Mouse (Mus musculus): ENCODE data around the gene Rnf212b. TPM values are rescaled to one million over a fixed set of nuclear protein-coding genes. Genes with fewer than 3 reads are reported as not detected.

The Rnf212b gene
- total and polyA plus RNA-seq, 2 experiments from 2014 or later, result 0.15 TPM; not detected in 1

DNA sequence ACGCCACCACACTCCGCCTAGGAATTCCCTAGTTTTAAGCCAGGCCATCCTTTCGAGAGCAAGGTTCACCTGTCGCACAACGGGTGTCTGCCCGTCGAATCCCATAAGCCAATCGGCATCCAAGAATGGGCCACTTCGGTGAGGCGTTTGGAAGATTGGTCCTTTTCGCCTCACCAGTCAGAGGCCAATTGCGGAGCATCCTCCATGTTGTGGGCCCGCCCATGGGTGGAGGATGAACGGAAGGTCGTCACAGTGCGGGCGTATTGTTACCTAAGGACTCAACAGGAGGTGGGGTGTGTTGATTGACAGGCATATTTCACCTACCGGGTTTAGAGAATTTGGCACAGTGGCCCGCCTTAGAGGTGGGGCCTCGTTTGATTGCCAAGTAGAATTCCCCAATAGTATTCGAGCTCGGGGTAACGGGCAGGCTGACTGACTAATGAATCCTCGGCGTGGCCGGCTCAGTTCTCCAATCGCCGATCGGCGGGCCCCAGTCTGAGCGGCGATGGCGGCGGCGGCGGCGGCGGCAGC, 79.8 kb downstream of the Rnf212b start:
- Histone ChIP-seq H3K36me3 (replicated peaks; ENCODE audit: control insufficient read depth, insufficient read depth, low read length) (peaks cover 33% of the 10 kb centered on the region), H3K4me1 (ENCODE audit: control insufficient read depth, insufficient read depth) (peaks cover 14% of the 10 kb centered on the region), H3K9me3 (replicated peaks; ENCODE audit: control insufficient read depth, low read length) (no peaks in the 10 kb centered on the region), H3K27ac (ENCODE audit: low read depth) (peak overlapping the region; percentile 96), H3K4me2 (ENCODE audit: low read depth, low read length) (peak overlapping the region; percentile 59), H3K27me3 (ENCODE audit: control insufficient read depth, insufficient read depth, low read length) (no peaks in the 10 kb centered on the region), H3K4me3 (ENCODE audit: low read depth, low read length) (peak overlapping the region; percentile 99), H3K9ac (replicated peaks; ENCODE audit: low read depth, low read length) (peak overlapping the region; percentile 98)
- WGBS, result under 1% methylated on average over 38 of the region's 38 CpGs
- TF ChIP-seq CTCF (IDR thresholded peaks at IDR 0.05; ENCODE audit: low read depth), result peak; percentile 4; the same call in 1 of the 2 replicates
- peak; percentile 86 for TF ChIP-seq EP300 (IDR thresholded peaks at IDR 0.05; ENCODE audit: low read depth)
- ATAC-seq (ENCODE audit: insufficient read depth, low read depth), result peak; percentile 98
- DNase-seq (ENCODE audit: low spot score), result peak; percentile 100

DNA sequence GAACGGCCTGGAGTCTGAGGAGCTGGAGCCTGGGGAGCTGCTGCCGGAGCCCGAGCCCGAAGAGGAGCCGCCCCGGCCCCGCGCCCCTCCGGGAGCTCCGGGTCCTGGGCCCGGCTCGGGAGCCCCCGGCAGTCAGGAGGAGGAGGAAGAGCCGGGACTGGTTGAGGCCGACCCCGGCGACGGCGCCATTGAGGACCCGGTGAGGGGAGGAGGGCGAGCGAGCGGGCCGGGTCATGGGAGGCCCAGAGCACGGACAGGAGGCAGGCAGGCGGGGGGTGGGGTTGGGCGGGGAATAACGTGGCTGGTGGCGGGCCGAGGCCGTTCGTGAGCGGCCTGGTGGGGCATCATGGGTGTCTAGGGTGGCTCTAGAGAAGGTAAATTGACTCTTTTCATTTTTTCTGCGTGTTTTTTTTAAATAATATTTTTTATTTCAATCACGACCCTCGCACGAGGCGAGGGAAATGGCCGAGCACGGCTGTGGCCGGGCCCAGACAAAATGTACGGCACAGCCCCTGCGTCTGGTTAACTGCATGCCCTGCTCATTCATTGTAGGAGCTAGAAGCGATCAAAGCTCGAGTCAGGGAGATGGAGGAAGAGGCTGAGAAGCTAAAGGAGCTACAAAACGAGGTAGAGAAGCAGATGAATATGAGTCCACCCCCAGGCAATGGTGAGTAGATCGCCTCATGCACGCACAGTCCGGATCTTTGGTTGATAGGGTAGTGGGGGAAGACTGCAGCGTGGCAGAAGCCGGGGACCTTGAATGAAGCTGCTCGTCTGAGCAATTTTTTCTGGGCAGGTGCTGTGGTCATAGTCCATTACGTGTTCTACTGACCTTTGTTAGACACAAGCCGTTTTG, 80.6 kb downstream of the Rnf212b start:
- Histone ChIP-seq H3K4me2 (ENCODE audit: low read depth, low read length) (peak overlapping the region; percentile 83), H3K27ac (ENCODE audit: low read depth) (peak overlapping the region; percentile 96), H3K9me3 (replicated peaks; ENCODE audit: control insufficient read depth, low read length) (no peaks in the 10 kb centered on the region), H3K27me3 (ENCODE audit: control insufficient read depth, insufficient read depth, low read length) (no peaks in the 10 kb centered on the region), H3K4me1 (ENCODE audit: control insufficient read depth, insufficient read depth) (peaks cover 14% of the 10 kb centered on the region), H3K36me3 (replicated peaks; ENCODE audit: control insufficient read depth, insufficient read depth, low read length) (peaks cover 38% of the 10 kb centered on the region), H3K4me3 (ENCODE audit: low read depth, low read length) (peak overlapping the region; percentile 99), H3K9ac (replicated peaks; ENCODE audit: low read depth, low read length) (peak overlapping the region; percentile 98)
- under 1% methylated on average over 54 of the region's 54 CpGs for WGBS
- DNase-seq (ENCODE audit: low spot score) (no peak), ATAC-seq (ENCODE audit: insufficient read depth, low read depth) (peak; percentile 65)
- TF ChIP-seq EP300 (IDR thresholded peaks at IDR 0.05; ENCODE audit: low read depth) (no peak), CTCF (IDR thresholded peaks at IDR 0.05; ENCODE audit: low read depth) (no peak)

GRCm38 (mm10) chr14:54897445-54897844, 83.5 kb downstream of the Rnf212b start:
- TF ChIP-seq EP300 (IDR thresholded peaks at IDR 0.05; ENCODE audit: low read depth) (no peak), CTCF (IDR thresholded peaks at IDR 0.05; ENCODE audit: low read depth) (no peak)
- H3K4me3 ChIP-seq (ENCODE audit: low read depth, low read length), result no peak overlapping the region
- DNase-seq (ENCODE audit: low spot score) (no peak), ATAC-seq (ENCODE audit: insufficient read depth, low read depth) (no peak)
- no peaks in the 10 kb centered on the region for H3K9me3 ChIP-seq (replicated peaks; ENCODE audit: control insufficient read depth, low read length)
- no peaks in the 10 kb centered on the region for H3K27me3 ChIP-seq (ENCODE audit: control insufficient read depth, insufficient read depth, low read length)
- no peak overlapping the region for H3K4me2 ChIP-seq (ENCODE audit: low read depth, low read length)
- H3K4me1 ChIP-seq (ENCODE audit: control insufficient read depth, insufficient read depth), result peaks cover 14% of the 10 kb centered on the region
- peaks cover 38% of the 10 kb centered on the region for H3K36me3 ChIP-seq (replicated peaks; ENCODE audit: control insufficient read depth, insufficient read depth, low read length)
- H3K27ac ChIP-seq (ENCODE audit: low read depth), result no peak overlapping the region
- WGBS, result 30% methylated on average over 2 of the region's 2 CpGs
- peak overlapping the region; percentile 47; the same call in 1 of the 2 replicates for H3K9ac ChIP-seq (replicated peaks; ENCODE audit: low read depth, low read length)

DNA sequence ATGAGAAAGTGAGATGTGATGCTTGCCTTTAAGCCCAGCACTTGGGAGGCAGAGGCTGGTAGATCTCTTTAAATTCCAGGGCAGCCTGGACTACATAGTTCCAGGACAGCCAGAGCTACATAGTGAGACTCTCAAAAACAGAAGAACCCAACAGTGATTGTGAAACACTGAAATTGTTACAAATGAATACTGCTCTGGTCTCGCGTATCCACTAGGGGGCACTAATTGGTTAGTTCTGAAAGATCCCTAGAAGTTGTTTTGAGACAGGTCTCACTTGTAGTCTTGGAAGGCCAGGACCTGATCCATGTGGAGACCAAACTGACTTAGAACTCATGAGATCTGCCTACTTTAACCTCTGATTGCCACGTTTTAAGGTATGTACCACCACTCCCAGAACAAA, 86.4 kb downstream of the Rnf212b start:
- peak; percentile 85 for TF ChIP-seq CTCF (IDR thresholded peaks at IDR 0.05; ENCODE audit: low read depth)
- TF ChIP-seq EP300 (IDR thresholded peaks at IDR 0.05; ENCODE audit: low read depth), result 0 out of 2 replicates have a peak, but pooled peaks have one; percentile 44
- H3K27me3 ChIP-seq (ENCODE audit: control insufficient read depth, insufficient read depth, low read length), result no peaks in the 10 kb centered on the region
- no peaks in the 10 kb centered on the region for H3K9me3 ChIP-seq (replicated peaks; ENCODE audit: control insufficient read depth, low read length)
- H3K4me1 ChIP-seq (ENCODE audit: control insufficient read depth, insufficient read depth), result peaks cover 3% of the 10 kb centered on the region
- H3K27ac ChIP-seq (ENCODE audit: low read depth), result no peak overlapping the region
- peak; percentile 83 for DNase-seq (ENCODE audit: low spot score)
- H3K4me2 ChIP-seq (ENCODE audit: low read depth, low read length), result no peak overlapping the region
- WGBS, result 1% methylated on average over 3 of the region's 3 CpGs
- no peak overlapping the region for H3K9ac ChIP-seq (replicated peaks; ENCODE audit: low read depth, low read length)
- H3K4me3 ChIP-seq (ENCODE audit: low read depth, low read length), result no peak overlapping the region
- ATAC-seq (ENCODE audit: insufficient read depth, low read depth), result peak; percentile 82
- H3K36me3 ChIP-seq (replicated peaks; ENCODE audit: control insufficient read depth, insufficient read depth, low read length), result peaks cover 37% of the 10 kb centered on the region

DNA sequence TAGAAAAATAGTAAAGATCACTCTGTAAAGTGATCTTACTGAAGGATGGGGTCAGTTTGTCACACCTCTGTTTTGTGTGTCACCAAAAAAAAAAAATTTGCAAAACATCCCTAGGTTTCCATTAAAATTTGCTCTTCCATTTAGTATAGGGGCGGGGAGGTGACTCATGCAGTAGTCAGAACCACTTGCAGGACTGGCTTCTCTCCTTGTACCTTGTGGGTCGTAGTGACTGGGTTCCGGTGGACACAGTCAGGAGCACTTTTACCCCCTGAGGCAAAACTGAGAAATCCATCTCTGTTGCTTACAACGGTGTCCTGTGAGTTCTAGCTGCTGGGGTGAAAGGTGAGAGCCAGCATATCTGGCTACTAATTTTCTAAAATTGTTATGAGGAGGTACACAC, 89.7 kb downstream of the Rnf212b start:
- Histone ChIP-seq H3K36me3 (replicated peaks; ENCODE audit: control insufficient read depth, insufficient read depth, low read length) (peaks cover 15% of the 10 kb centered on the region), H3K4me1 (ENCODE audit: control insufficient read depth, insufficient read depth) (no peaks in the 10 kb centered on the region), H3K9me3 (replicated peaks; ENCODE audit: control insufficient read depth, low read length) (no peaks in the 10 kb centered on the region), H3K27me3 (ENCODE audit: control insufficient read depth, insufficient read depth, low read length) (no peaks in the 10 kb centered on the region), H3K4me2 (ENCODE audit: low read depth, low read length) (no peak overlapping the region), H3K9ac (replicated peaks; ENCODE audit: low read depth, low read length) (no peak overlapping the region), H3K4me3 (ENCODE audit: low read depth, low read length) (no peak overlapping the region), H3K27ac (ENCODE audit: low read depth) (no peak overlapping the region)
- 93% methylated on average over 4 of the region's 4 CpGs for WGBS
- no peak for TF ChIP-seq CTCF (IDR thresholded peaks at IDR 0.05; ENCODE audit: low read depth)
- no peak for TF ChIP-seq EP300 (IDR thresholded peaks at IDR 0.05; ENCODE audit: low read depth)
- DNase-seq (ENCODE audit: low spot score), result no peak
- ATAC-seq (ENCODE audit: insufficient read depth, low read depth), result no peak

Other genes starting within 250 kb of the Rnf212b start
- 24.8 and 32.5 TPM in 2 replicates for gene Ajuba, start 236.6 kb upstream of the Rnf212b start, total RNA-seq (2014; rRNA removed; ENCODE audit: low replicate concordance)
- gene Ajuba, start 236.6 kb upstream of the Rnf212b start, polyA plus RNA-seq (2015; fragmentation: Nextera tagmentation; extraction: Ambion mirVana), result 9.9 and 11.3 TPM in 2 replicates
- gene 4931414P19Rik, start 208.1 kb upstream of the Rnf212b start, total RNA-seq (2014; rRNA removed; ENCODE audit: low replicate concordance), result 5.3 and 12.4 TPM in 2 replicates
- gene 4931414P19Rik, start 208.1 kb upstream of the Rnf212b start, polyA plus RNA-seq (2015; fragmentation: Nextera tagmentation; extraction: Ambion mirVana), result 3.3 and 4.0 TPM in 2 replicates
- 207 TPM in 2 replicates for gene Psmb5, start 196.1 kb upstream of the Rnf212b start, total RNA-seq (2014; rRNA removed; ENCODE audit: low replicate concordance)
- gene Psmb5, start 196.1 kb upstream of the Rnf212b start, polyA plus RNA-seq (2015; fragmentation: Nextera tagmentation; extraction: Ambion mirVana), result 342 and 350 TPM in 2 replicates
- not detected in 2 replicates for gene Psmb11, start 192.7 kb upstream of the Rnf212b start, total RNA-seq (2014; rRNA removed; ENCODE audit: low replicate concordance)
- not detected in 2 replicates for gene Psmb11, start 192.7 kb upstream of the Rnf212b start, polyA plus RNA-seq (2015; fragmentation: Nextera tagmentation; extraction: Ambion mirVana)
- not detected in 2 replicates for gene Gm17606, start 173.2 kb upstream of the Rnf212b start, total RNA-seq (2014; rRNA removed; ENCODE audit: low replicate concordance)
- gene Gm17606, start 173.2 kb upstream of the Rnf212b start, polyA plus RNA-seq (2015; fragmentation: Nextera tagmentation; extraction: Ambion mirVana), result not detected in 2 replicates
- gene Cdh24, start 172.8 kb upstream of the Rnf212b start, total RNA-seq (2014; rRNA removed; ENCODE audit: low replicate concordance), result 6.2 and 7.0 TPM in 2 replicates
- 0.41 and 0.47 TPM in 2 replicates for gene Cdh24, start 172.8 kb upstream of the Rnf212b start, polyA plus RNA-seq (2015; fragmentation: Nextera tagmentation; extraction: Ambion mirVana)
- gene 1700123O20Rik, start 127.9 kb upstream of the Rnf212b start, total RNA-seq (2014; rRNA removed; ENCODE audit: low replicate concordance), result 15.4 and 27.8 TPM in 2 replicates
- gene 1700123O20Rik, start 127.9 kb upstream of the Rnf212b start, polyA plus RNA-seq (2015; fragmentation: Nextera tagmentation; extraction: Ambion mirVana), result 39.1 and 40.8 TPM in 2 replicates
- 54.8 and 69.7 TPM in 2 replicates for gene Acin1, start 127.2 kb upstream of the Rnf212b start, total RNA-seq (2014; rRNA removed; ENCODE audit: low replicate concordance)
- gene Acin1, start 127.2 kb upstream of the Rnf212b start, polyA plus RNA-seq (2015; fragmentation: Nextera tagmentation; extraction: Ambion mirVana), result 56.0 and 57.5 TPM in 2 replicates
- gene Gm29776, start 115.3 kb upstream of the Rnf212b start, total RNA-seq (2014; rRNA removed; ENCODE audit: low replicate concordance), result not detected in 2 replicates
- 0.10 and 0.11 TPM in 2 replicates for gene Gm29776, start 115.3 kb upstream of the Rnf212b start, polyA plus RNA-seq (2015; fragmentation: Nextera tagmentation; extraction: Ambion mirVana)
- gene Cebpe, start 102.0 kb upstream of the Rnf212b start, total RNA-seq (2014; rRNA removed; ENCODE audit: low replicate concordance), result not detected in 2 replicates
- not detected in 2 replicates for gene Cebpe, start 102.0 kb upstream of the Rnf212b start, polyA plus RNA-seq (2015; fragmentation: Nextera tagmentation; extraction: Ambion mirVana)
- 3.1 and 3.2 TPM in 2 replicates for gene Slc7a8, start 32.2 kb upstream of the Rnf212b start, total RNA-seq (2014; rRNA removed; ENCODE audit: low replicate concordance)
- 1.2 and 1.3 TPM in 2 replicates for gene Slc7a8, start 32.2 kb upstream of the Rnf212b start, polyA plus RNA-seq (2015; fragmentation: Nextera tagmentation; extraction: Ambion mirVana)
- gene Homez, start 56.8 kb downstream of the Rnf212b start, total RNA-seq (2014; rRNA removed; ENCODE audit: low replicate concordance), result 4.5 and 5.1 TPM in 2 replicates
- 4.3 and 5.4 TPM in 2 replicates for gene Homez, start 56.8 kb downstream of the Rnf212b start, polyA plus RNA-seq (2015; fragmentation: Nextera tagmentation; extraction: Ambion mirVana)
- gene Ppp1r3e, start 63.4 kb downstream of the Rnf212b start, total RNA-seq (2014; rRNA removed; ENCODE audit: low replicate concordance), result 0.08 and 1.3 TPM in 2 replicates
- gene Ppp1r3e, start 63.4 kb downstream of the Rnf212b start, polyA plus RNA-seq (2015; fragmentation: Nextera tagmentation; extraction: Ambion mirVana), result 0.79 and 1.3 TPM in 2 replicates
- 20.6 and 31.1 TPM in 2 replicates for gene Bcl2l2, start 69.2 kb downstream of the Rnf212b start, total RNA-seq (2014; rRNA removed; ENCODE audit: low replicate concordance)
- 2.9 and 3.3 TPM in 2 replicates for gene Bcl2l2, start 69.2 kb downstream of the Rnf212b start, polyA plus RNA-seq (2015; fragmentation: Nextera tagmentation; extraction: Ambion mirVana)
- gene Gm20521, start 69.3 kb downstream of the Rnf212b start, total RNA-seq (2014; rRNA removed; ENCODE audit: low replicate concordance), result not detected in 2 replicates
- 0.18 TPM in 1 of 2 replicates, not detected in the other for gene Gm20521, start 69.3 kb downstream of the Rnf212b start, polyA plus RNA-seq (2015; fragmentation: Nextera tagmentation; extraction: Ambion mirVana)
- 27.6 and 44.5 TPM in 2 replicates for gene Pabpn1, start 78.4 kb downstream of the Rnf212b start, total RNA-seq (2014; rRNA removed; ENCODE audit: low replicate concordance)
- 35.0 and 36.2 TPM in 2 replicates for gene Pabpn1, start 78.4 kb downstream of the Rnf212b start, polyA plus RNA-seq (2015; fragmentation: Nextera tagmentation; extraction: Ambion mirVana)
- 46.6 and 46.8 TPM in 2 replicates for gene Slc22a17, start 99.0 kb downstream of the Rnf212b start, total RNA-seq (2014; rRNA removed; ENCODE audit: low replicate concordance)
- gene Slc22a17, start 99.0 kb downstream of the Rnf212b start, polyA plus RNA-seq (2015; fragmentation: Nextera tagmentation; extraction: Ambion mirVana), result 22.3 and 22.7 TPM in 2 replicates
- 12.5 and 22.2 TPM in 2 replicates for gene Efs, start 112.0 kb downstream of the Rnf212b start, total RNA-seq (2014; rRNA removed; ENCODE audit: low replicate concordance)
- 3.9 and 4.1 TPM in 2 replicates for gene Efs, start 112.0 kb downstream of the Rnf212b start, polyA plus RNA-seq (2015; fragmentation: Nextera tagmentation; extraction: Ambion mirVana)
- gene Il25, start 118.6 kb downstream of the Rnf212b start, total RNA-seq (2014; rRNA removed; ENCODE audit: low replicate concordance), result not detected in 2 replicates
- gene Il25, start 118.6 kb downstream of the Rnf212b start, polyA plus RNA-seq (2015; fragmentation: Nextera tagmentation; extraction: Ambion mirVana), result 0.11 TPM in 1 of 2 replicates, not detected in the other
- 3.1 and 8.1 TPM in 2 replicates for gene Cmtm5, start 122.1 kb downstream of the Rnf212b start, total RNA-seq (2014; rRNA removed; ENCODE audit: low replicate concordance)
- 0.34 and 0.85 TPM in 2 replicates for gene Cmtm5, start 122.1 kb downstream of the Rnf212b start, polyA plus RNA-seq (2015; fragmentation: Nextera tagmentation; extraction: Ambion mirVana)
- gene Myh6, start 152.8 kb downstream of the Rnf212b start, total RNA-seq (2014; rRNA removed; ENCODE audit: low replicate concordance), result 3,860 and 3,976 TPM in 2 replicates
- 8,242 and 9,737 TPM in 2 replicates for gene Myh6, start 152.8 kb downstream of the Rnf212b start, polyA plus RNA-seq (2015; fragmentation: Nextera tagmentation; extraction: Ambion mirVana)
- gene Gm17428, start 162.8 kb downstream of the Rnf212b start, total RNA-seq (2014; rRNA removed; ENCODE audit: low replicate concordance), result not detected in 2 replicates
- not detected in 2 replicates for gene Gm17428, start 162.8 kb downstream of the Rnf212b start, polyA plus RNA-seq (2015; fragmentation: Nextera tagmentation; extraction: Ambion mirVana)
- gene Myh7, start 180.5 kb downstream of the Rnf212b start, total RNA-seq (2014; rRNA removed; ENCODE audit: low replicate concordance), result 4,273 and 4,731 TPM in 2 replicates
- gene Myh7, start 180.5 kb downstream of the Rnf212b start, polyA plus RNA-seq (2015; fragmentation: Nextera tagmentation; extraction: Ambion mirVana), result 1,026 and 1,537 TPM in 2 replicates
- gene Ngdn, start 201.3 kb downstream of the Rnf212b start, total RNA-seq (2014; rRNA removed; ENCODE audit: low replicate concordance), result 20.2 and 50.1 TPM in 2 replicates
- 50.0 and 50.9 TPM in 2 replicates for gene Ngdn, start 201.3 kb downstream of the Rnf212b start, polyA plus RNA-seq (2015; fragmentation: Nextera tagmentation; extraction: Ambion mirVana)